Mouse (Mus musculus) E14TG2a.4 (cell line): ENCODE measurements around the gene Tekt2.

Experiments used
- CTCF ChIP-seq: conservative IDR thresholded peaks from 2 replicates; pipeline ENCODE4 v1.5.1; 2014; ENCODE audit warnings: low read length
- NANOG ChIP-seq: IDR thresholded peaks from 2 replicates; pipeline ENCODE4 v1.6.1; 2014; ENCODE audit warnings: borderline replicate concordance, low read length, mixed read lengths
- POU5F1 ChIP-seq: IDR thresholded peaks from 2 replicates; pipeline ENCODE4 v1.6.1; 2014; ENCODE audit warnings: low read length, borderline replicate concordance

DNA sequence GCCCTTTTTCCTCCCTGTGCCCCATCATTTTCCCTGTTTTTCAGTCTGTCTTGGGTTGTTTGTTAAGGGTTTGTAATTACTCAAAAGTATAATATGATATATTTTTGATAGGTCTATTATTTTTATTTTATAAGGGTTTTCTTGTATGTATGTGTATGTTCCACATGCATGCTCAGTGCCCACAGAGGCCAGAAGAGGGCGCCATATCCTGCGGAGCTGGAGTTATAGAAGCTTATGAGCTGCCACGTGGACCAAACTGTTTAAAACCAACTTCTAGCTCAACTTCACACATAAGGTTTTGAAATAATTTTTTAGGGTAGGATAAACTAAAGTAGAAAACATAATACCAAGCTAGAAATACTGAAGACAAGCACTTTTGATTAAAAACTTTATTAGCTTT lies 6.9 kb upstream of the Tekt2 start:
- TF ChIP-seq CTCF (peak; percentile 95), POU5F1 (no peak), NANOG (no peak)
